Mouse (Mus musculus) embryonic fibroblast, embryonic 13.5 days (primary cell): ENCODE results near the gene Apod.

Experiments
- CTCF ChIP-seq: IDR thresholded peaks from 2 replicates; pipeline ENCODE4 v1.5.1; 2011; ENCODE audit warnings: mild to moderate bottlenecking, control low read depth, low read length, moderate library complexity, borderline replicate concordance; ENCODE audit not compliant: insufficient read depth
- POLR2A ChIP-seq: IDR thresholded peaks from 2 replicates; pipeline ENCODE4 v1.6.1; 2011; ENCODE audit warnings: low read depth, mild to moderate bottlenecking, control low read depth, low read length, moderate library complexity

- TF ChIP-seq POLR2A (no peak), CTCF (no peak)
Measured at GRCm38 (mm10) chr16:31318418-31318817, 3.8 kb upstream of the Apod start.
